Mouse (Mus musculus): Measurements from ENCODE around the gene Fam227a. TPM values are rescaled to one million over a fixed set of nuclear protein-coding genes. Genes with fewer than 3 reads are reported as not detected.

Gene Fam227a
- polyA plus RNA-seq, 1 experiment from 2014 or later: 0.15 TPM

DNA sequence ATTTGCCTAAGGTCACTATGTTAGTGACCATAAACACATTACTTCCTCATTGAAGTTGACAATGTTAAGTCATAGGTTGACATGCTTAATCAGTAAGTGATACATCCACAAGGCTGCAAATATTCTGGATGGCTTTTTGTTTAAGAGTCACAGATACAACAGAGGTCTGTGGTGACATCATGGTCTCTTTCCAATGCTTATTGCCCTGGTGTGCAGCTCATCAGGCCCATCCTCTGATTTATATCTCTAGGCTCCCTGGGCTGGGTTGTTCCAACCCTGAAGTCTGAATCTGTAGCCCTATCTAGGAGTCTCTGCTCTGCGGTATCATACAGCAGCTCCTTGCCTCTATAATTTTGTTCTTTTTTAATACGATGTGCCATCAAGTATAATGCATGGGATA, 81.8 kb downstream of the Fam227a start:
- H3K27me3 ChIP-seq (ENCODE audit: control insufficient read depth, insufficient read depth, low read depth, low read length): no peaks in the 10 kb centered on the region
- no peak overlapping the region for H3K4me2 ChIP-seq (ENCODE audit: low read depth, low read length)
- H3K27ac ChIP-seq (ENCODE audit: low read length): no peak overlapping the region
- H3K9ac ChIP-seq (ENCODE audit: low read depth, low read length): no peak overlapping the region
- no peaks in the 10 kb centered on the region for H3K36me3 ChIP-seq (ENCODE audit: control insufficient read depth, insufficient read depth)
- no peaks in the 10 kb centered on the region for H3K4me1 ChIP-seq (ENCODE audit: control insufficient read depth, low read depth, low read length)
- no peak overlapping the region for H3K4me3 ChIP-seq (ENCODE audit: low read depth, low read length)
- WGBS (ENCODE audit: insufficient replicate concordance): 57% methylated on average over 2 of the region's 2 CpGs
- ATAC-seq (ENCODE audit: low read depth): no peak
- no peaks in the 10 kb centered on the region for H3K9me3 ChIP-seq (replicated peaks; ENCODE audit: control insufficient read depth, low read length)

DNA sequence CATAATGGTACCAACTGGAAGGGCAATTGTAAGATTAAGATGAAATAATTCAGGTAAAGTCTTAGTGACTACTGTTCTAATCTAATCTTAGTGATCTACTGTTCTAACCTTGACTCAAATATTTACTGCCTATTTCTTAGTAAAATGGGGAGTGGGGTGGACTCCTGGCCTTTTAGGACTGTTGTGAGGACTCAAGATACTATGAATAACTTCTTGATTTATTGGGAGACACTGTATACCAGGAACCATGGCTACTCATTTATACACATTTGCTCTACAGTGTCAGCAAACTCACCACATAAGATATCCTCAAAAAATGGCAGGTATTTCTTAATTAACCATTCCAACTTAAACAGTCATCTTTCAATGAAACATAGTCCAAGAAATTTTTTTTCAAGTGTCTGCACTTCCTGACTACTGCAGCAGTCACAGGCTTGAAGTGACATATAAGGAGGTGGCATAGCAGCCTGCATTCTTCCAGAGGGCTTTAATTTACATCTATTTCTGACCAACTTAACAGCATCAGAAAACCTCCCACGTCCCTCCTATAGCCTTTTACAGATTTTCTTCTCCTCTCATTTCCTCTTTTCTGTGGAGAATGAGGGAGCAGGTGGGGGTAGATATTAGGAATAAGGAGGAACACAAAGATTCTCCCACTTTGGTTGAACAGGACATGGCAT, 83.1 kb downstream of the Fam227a start:
- 13% methylated on average over 1 of the region's 1 CpGs for WGBS (ENCODE audit: insufficient replicate concordance)
- no peaks in the 10 kb centered on the region for H3K4me1 ChIP-seq (ENCODE audit: control insufficient read depth, low read depth, low read length)
- no peak overlapping the region for H3K9ac ChIP-seq (ENCODE audit: low read depth, low read length)
- no peak overlapping the region for H3K27ac ChIP-seq (ENCODE audit: low read length)
- no peaks in the 10 kb centered on the region for H3K36me3 ChIP-seq (ENCODE audit: control insufficient read depth, insufficient read depth)
- H3K4me3 ChIP-seq (ENCODE audit: low read depth, low read length): no peak overlapping the region
- H3K27me3 ChIP-seq (ENCODE audit: control insufficient read depth, insufficient read depth, low read depth, low read length): no peaks in the 10 kb centered on the region
- ATAC-seq (ENCODE audit: low read depth): no peak
- H3K9me3 ChIP-seq (replicated peaks; ENCODE audit: control insufficient read depth, low read length): no peaks in the 10 kb centered on the region
- H3K4me2 ChIP-seq (ENCODE audit: low read depth, low read length): no peak overlapping the region

DNA sequence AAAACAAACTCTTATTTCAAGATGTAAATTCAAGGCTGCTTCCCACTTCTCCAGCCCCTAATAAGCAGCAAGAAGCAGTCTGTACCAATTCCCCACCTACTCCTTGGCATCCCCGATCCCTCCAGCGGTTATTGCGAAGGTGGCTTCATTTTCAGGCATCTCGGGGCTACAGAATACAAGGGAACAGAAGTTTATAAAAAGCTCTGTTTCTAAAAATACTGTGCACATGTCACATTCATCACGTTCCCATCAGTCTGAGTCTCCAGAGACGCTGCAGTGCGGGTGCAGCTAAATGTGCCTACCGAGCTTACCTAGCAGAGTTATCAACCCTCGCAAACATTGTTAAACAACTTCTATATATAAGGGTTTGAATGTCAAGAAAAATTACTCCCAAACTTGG, 96.3 kb downstream of the Fam227a start:
- WGBS (ENCODE audit: insufficient replicate concordance): 55% methylated on average over 9 of the region's 9 CpGs

DNA sequence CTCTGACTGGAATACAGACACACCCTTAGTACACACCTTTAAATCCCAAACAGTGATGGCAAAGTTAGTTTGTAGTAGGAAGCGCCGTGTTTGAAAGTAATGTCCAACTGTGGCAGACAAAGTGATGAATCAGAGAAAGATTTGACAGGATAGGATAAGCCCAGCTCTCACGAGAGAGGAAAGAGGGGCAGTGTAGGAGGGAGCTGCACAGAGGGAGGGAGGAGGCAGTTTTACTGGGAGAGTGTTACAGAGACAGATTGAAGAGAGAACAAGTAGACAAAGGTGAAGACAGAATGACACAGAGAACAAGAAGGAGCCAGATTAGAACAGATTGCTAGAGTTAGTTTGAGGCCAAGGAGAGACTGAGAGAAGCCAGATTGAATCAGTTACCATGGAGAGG, 99.1 kb downstream of the Fam227a start:
- Histone ChIP-seq H3K36me3 (ENCODE audit: control insufficient read depth, insufficient read depth) (no peaks in the 10 kb centered on the region), H3K9me3 (replicated peaks; ENCODE audit: control insufficient read depth, low read length) (no peaks in the 10 kb centered on the region), H3K9ac (ENCODE audit: low read depth, low read length) (no peak overlapping the region), H3K4me3 (ENCODE audit: low read depth, low read length) (no peak overlapping the region), H3K27ac (ENCODE audit: low read length) (no peak overlapping the region), H3K4me1 (ENCODE audit: control insufficient read depth, low read depth, low read length) (no peaks in the 10 kb centered on the region), H3K4me2 (ENCODE audit: low read depth, low read length) (no peak overlapping the region), H3K27me3 (ENCODE audit: control insufficient read depth, insufficient read depth, low read depth, low read length) (no peaks in the 10 kb centered on the region)
- 53% methylated on average over 3 of the region's 3 CpGs for WGBS (ENCODE audit: insufficient replicate concordance)
- ATAC-seq (ENCODE audit: low read depth): no peak

More for the DNA sequence above, 96.3 kb downstream of the Fam227a start:
- Histone ChIP-seq H3K36me3 (ENCODE audit: control insufficient read depth, insufficient read depth) (no peaks in the 10 kb centered on the region), H3K27me3 (ENCODE audit: control insufficient read depth, insufficient read depth, low read depth, low read length) (no peaks in the 10 kb centered on the region), H3K4me2 (ENCODE audit: low read depth, low read length) (no peak overlapping the region), H3K27ac (ENCODE audit: low read length) (no peak overlapping the region), H3K9me3 (replicated peaks; ENCODE audit: control insufficient read depth, low read length) (no peaks in the 10 kb centered on the region), H3K4me3 (ENCODE audit: low read depth, low read length) (no peak overlapping the region), H3K9ac (ENCODE audit: low read depth, low read length) (no peak overlapping the region), H3K4me1 (ENCODE audit: control insufficient read depth, low read depth, low read length) (no peaks in the 10 kb centered on the region)
- ATAC-seq (ENCODE audit: low read depth): no peak

Small RNAs within 50 kb of the gene (microRNA-seq; reads per million reads assigned to microRNA genes)
- gene Gm27903: not detected

Other genes with a start within 250 kb of the Fam227a start
- gene Csnk1e, start 203.4 kb downstream of the Fam227a start, polyA plus RNA-seq (2015; fragmentation: Nextera tagmentation; extraction: Ambion mirVana): 4.2 and 4.8 TPM in 2 replicates
- not detected in 2 replicates for gene Kcnj4, start 153.7 kb downstream of the Fam227a start, polyA plus RNA-seq (2015; fragmentation: Nextera tagmentation; extraction: Ambion mirVana)
- 5.0 and 5.2 TPM in 2 replicates for gene Kdelr3, start 142.5 kb downstream of the Fam227a start, polyA plus RNA-seq (2015; fragmentation: Nextera tagmentation; extraction: Ambion mirVana)
- gene Ddx17, start 112.2 kb downstream of the Fam227a start, polyA plus RNA-seq (2015; fragmentation: Nextera tagmentation; extraction: Ambion mirVana): 11.3 TPM in 2 replicates
- 0.25 and 0.26 TPM in 2 replicates for gene Dmc1, start 53.8 kb downstream of the Fam227a start, polyA plus RNA-seq (2015; fragmentation: Nextera tagmentation; extraction: Ambion mirVana)
- gene Cby1, start 243 bp upstream of the Fam227a start, polyA plus RNA-seq (2015; fragmentation: Nextera tagmentation; extraction: Ambion mirVana): 10.2 and 11.8 TPM in 2 replicates
- gene Tomm22, start 11.9 kb upstream of the Fam227a start, polyA plus RNA-seq (2015; fragmentation: Nextera tagmentation; extraction: Ambion mirVana): 116 and 125 TPM in 2 replicates
- 19.2 and 21.6 TPM in 2 replicates for gene Josd1, start 29.0 kb upstream of the Fam227a start, polyA plus RNA-seq (2015; fragmentation: Nextera tagmentation; extraction: Ambion mirVana)
- gene Gtpbp1, start 31.9 kb upstream of the Fam227a start, polyA plus RNA-seq (2015; fragmentation: Nextera tagmentation; extraction: Ambion mirVana): 26.2 and 28.5 TPM in 2 replicates
- gene Sun2, start 83.6 kb upstream of the Fam227a start, polyA plus RNA-seq (2015; fragmentation: Nextera tagmentation; extraction: Ambion mirVana): 3.0 and 3.1 TPM in 2 replicates
- gene Dnal4, start 118.9 kb upstream of the Fam227a start, polyA plus RNA-seq (2015; fragmentation: Nextera tagmentation; extraction: Ambion mirVana): 7.2 and 8.3 TPM in 2 replicates
- 0.07 and 0.14 TPM in 2 replicates for gene Nptxr, start 145.8 kb upstream of the Fam227a start, polyA plus RNA-seq (2015; fragmentation: Nextera tagmentation; extraction: Ambion mirVana)
- not detected in 2 replicates for gene Npcd, start 175.3 kb upstream of the Fam227a start, polyA plus RNA-seq (2015; fragmentation: Nextera tagmentation; extraction: Ambion mirVana)
- 5.8 and 6.3 TPM in 2 replicates for gene Cbx6, start 175.7 kb upstream of the Fam227a start, polyA plus RNA-seq (2015; fragmentation: Nextera tagmentation; extraction: Ambion mirVana)
- gene Apobec3, start 232.7 kb upstream of the Fam227a start, polyA plus RNA-seq (2015; fragmentation: Nextera tagmentation; extraction: Ambion mirVana): 33.1 and 35.2 TPM in 2 replicates

Data from liver, embryonic 16.5 days (tissue).